Mouse (Mus musculus) midbrain, embryonic 16.5 days (tissue): ENCODE measurements around the gene Chic1. TPM values are rescaled to one million over a fixed set of nuclear protein-coding genes. Genes with fewer than 3 reads are reported as not detected.

Experiments
- ATAC-seq: fragments of 200-750 bp; cut with Nextera tagmentation; 2 replicates; pipeline ENCODE4 v1.8.0; 2017; ENCODE audit warnings: moderate TSS enrichment
- H3K27ac ChIP-seq: fragments of 300-500 bp; sonication (generic); 2 replicates; pipeline ENCODE4 v1.5.1; 2014; ENCODE audit warnings: mild to moderate bottlenecking, low read length, mixed read lengths
- H3K27me3 ChIP-seq: fragments of 300-500 bp; sonication (generic); 2 replicates; pipeline ENCODE4 v1.6.1; 2014; ENCODE audit warnings: low read depth, low read length, mixed read lengths; ENCODE audit not compliant: control insufficient read depth, insufficient read depth
- H3K36me3 ChIP-seq: fragments of 300-500 bp; sonication (generic); 2 replicates; pipeline ENCODE4 v1.6.1; 2014; ENCODE audit warnings: mild to moderate bottlenecking, low read length, moderate library complexity, mixed read lengths; ENCODE audit not compliant: control insufficient read depth, insufficient read depth
- H3K4me1 ChIP-seq: fragments of 300-500 bp; sonication (generic); 2 replicates; pipeline ENCODE4 v1.6.1; 2014; ENCODE audit warnings: mild to moderate bottlenecking, low read length, mixed read lengths; ENCODE audit not compliant: control insufficient read depth, insufficient read depth
- H3K4me2 ChIP-seq: fragments of 300-500 bp; sonication (generic); 2 replicates; pipeline ENCODE4 v1.6.1; 2014; ENCODE audit warnings: mild to moderate bottlenecking, low read length, mixed read lengths
- H3K4me3 ChIP-seq: fragments of 300-500 bp; sonication (generic); 2 replicates; pipeline ENCODE4 v1.5.1; 2014; ENCODE audit warnings: low read depth, mild to moderate bottlenecking, low read length, moderate library complexity, mixed read lengths
- H3K9ac ChIP-seq: fragments of 300-500 bp; sonication (generic); 2 replicates; pipeline ENCODE4 v1.6.1; 2014; ENCODE audit warnings: low read depth, low read length, mixed read lengths
- H3K9me3 ChIP-seq: fragments of 300-500 bp; sonication (generic); replicated peaks from 2 replicates; pipeline ENCODE4 v1.6.1; 2014; ENCODE audit warnings: mild to moderate bottlenecking, low read length, mixed read lengths; ENCODE audit not compliant: control insufficient read depth, poor library complexity, severe bottlenecking
- WGBS: fragments of 180-500 bp; shearing (Covaris S2); extraction: QIAGEN DNeasy Blood & Tissue Kit; methylation state at CpG from one replicate; pipeline ENCODE4 v1.1.7; 2014; 5-methylcytosine and 5-hydroxymethylcytosine counted together
- polyA plus RNA-seq: library from polyadenylated mRNA; unstranded; fragments of >200 nt; fragmentation: Nextera tagmentation; extraction: Ambion mirVana; gene quantifications from 2 replicates; pipeline ENCODE4 v1.2.1, GENCODE M21; 2015

The Chic1 gene
- 8.1 and 8.3 TPM in 2 replicates for polyA plus RNA-seq

GRCm38 (mm10) chrX:103356287-103356686, at the start of gene Chic1:
Gene Chic1 (plus strand): TSS chrX:103356476.
- Histone ChIP-seq H3K4me3 (peak within 1 kb of the TSS; percentile 57), H3K9me3 (no peaks in the 10 kb centered on the region), H3K4me1 (peaks cover 2% of the 10 kb centered on the region; the same call in 1 of the 2 replicates), H3K9ac (peak within 1 kb of the TSS; percentile 73), H3K36me3 (0 out of 2 replicates have a peak, but pooled peaks cover 2% of the 10 kb centered on the region), H3K4me2 (peak within 1 kb of the TSS; percentile 48), H3K27me3 (peaks cover 15% of the 10 kb centered on the region), H3K27ac (peak within 1 kb of the TSS; percentile 77)
- WGBS: 14% methylated on average over 32 of the region's 34 CpGs
- peak; percentile 97 for ATAC-seq

GRCm38 (mm10) chrX:103308262-103308661, 48.0 kb upstream of the Chic1 start:
- 83% methylated on average over 1 of the region's 1 CpGs for WGBS
- ATAC-seq: no peak
- H3K27me3 ChIP-seq: peaks cover 18% of the 10 kb centered on the region
- H3K9me3 ChIP-seq: no peaks in the 10 kb centered on the region
- no peak overlapping the region for H3K27ac ChIP-seq
- H3K4me1 ChIP-seq: no peaks in the 10 kb centered on the region
- no peak overlapping the region for H3K4me2 ChIP-seq
- H3K36me3 ChIP-seq: no peaks in the 10 kb centered on the region
- no peak overlapping the region for H3K9ac ChIP-seq
- no peak overlapping the region for H3K4me3 ChIP-seq

GRCm38 (mm10) chrX:103311723-103312122, 44.6 kb upstream of the Chic1 start:
- peaks cover 16% of the 10 kb centered on the region for H3K27me3 ChIP-seq
- H3K4me2 ChIP-seq: no peak overlapping the region
- ATAC-seq: no peak
- no peak overlapping the region for H3K27ac ChIP-seq
- H3K4me1 ChIP-seq: no peaks in the 10 kb centered on the region
- H3K9ac ChIP-seq: no peak overlapping the region
- WGBS: 92% methylated on average over 3 of the region's 3 CpGs
- no peak overlapping the region for H3K4me3 ChIP-seq
- no peaks in the 10 kb centered on the region for H3K36me3 ChIP-seq
- H3K9me3 ChIP-seq: no peaks in the 10 kb centered on the region

- H3K9ac ChIP-seq: no peak overlapping the region
- H3K36me3 ChIP-seq: no peaks in the 10 kb centered on the region
- H3K4me2 ChIP-seq: no peak overlapping the region
- 85% methylated on average over 6 of the region's 6 CpGs for WGBS
- no peaks in the 10 kb centered on the region for H3K9me3 ChIP-seq
- H3K4me1 ChIP-seq: no peaks in the 10 kb centered on the region
- no peak for ATAC-seq
- no peak overlapping the region for H3K4me3 ChIP-seq
- H3K27me3 ChIP-seq: peaks cover 24% of the 10 kb centered on the region
- H3K27ac ChIP-seq: no peak overlapping the region
Measured at GRCm38 (mm10) chrX:103314146-103314545, 42.1 kb upstream of the Chic1 start.

GRCm38 (mm10) chrX:103321146-103321545, 35.1 kb upstream of the Chic1 start, which contains the start of gene Cdx4:
Gene Cdx4 (plus strand): TSS chrX:103321398.
- Histone ChIP-seq H3K9me3 (no peaks in the 10 kb centered on the region), H3K4me3 (peak within 1 kb of the TSS; percentile 21), H3K9ac (no peak within 1 kb of the TSS), H3K4me1 (no peaks in the 10 kb centered on the region), H3K27me3 (peaks cover 51% of the 10 kb centered on the region), H3K27ac (no peak within 1 kb of the TSS), H3K4me2 (peak within 1 kb of the TSS; percentile 38), H3K36me3 (no peaks in the 10 kb centered on the region)
- 10% methylated on average over 13 of the region's 13 CpGs for WGBS
- ATAC-seq: no peak

GRCm38 (mm10) chrX:103325900-103326299, 30.4 kb upstream of the Chic1 start:
- no peaks in the 10 kb centered on the region for H3K36me3 ChIP-seq
- 82% methylated on average over 3 of the region's 3 CpGs for WGBS
- H3K4me1 ChIP-seq: no peaks in the 10 kb centered on the region
- ATAC-seq: no peak
- H3K4me2 ChIP-seq: no peak overlapping the region
- H3K9me3 ChIP-seq: no peaks in the 10 kb centered on the region
- no peak overlapping the region for H3K9ac ChIP-seq
- no peak overlapping the region for H3K4me3 ChIP-seq
- H3K27ac ChIP-seq: no peak overlapping the region
- peaks cover 41% of the 10 kb centered on the region for H3K27me3 ChIP-seq

GRCm38 (mm10) chrX:103329386-103329785, 26.9 kb upstream of the Chic1 start:
- H3K4me3 ChIP-seq: no peak overlapping the region
- WGBS: 68% methylated on average over 8 of the region's 8 CpGs

GRCm38 (mm10) chrX:103331125-103331858, 25.0 kb upstream of the Chic1 start:
- Histone ChIP-seq H3K27ac (no peak overlapping the region), H3K4me3 (no peak overlapping the region), H3K4me1 (no peaks in the 10 kb centered on the region), H3K9ac (no peak overlapping the region), H3K36me3 (no peaks in the 10 kb centered on the region), H3K4me2 (no peak overlapping the region), H3K27me3 (peaks cover 10% of the 10 kb centered on the region), H3K9me3 (no peaks in the 10 kb centered on the region)
- no peak for ATAC-seq
- 82% methylated on average over 5 of the region's 5 CpGs for WGBS

More at GRCm38 (mm10) chrX:103329386-103329785, 26.9 kb upstream of the Chic1 start:
- Histone ChIP-seq H3K27me3 (peaks cover 16% of the 10 kb centered on the region), H3K9me3 (no peaks in the 10 kb centered on the region), H3K4me1 (no peaks in the 10 kb centered on the region), H3K36me3 (no peaks in the 10 kb centered on the region), H3K9ac (no peak overlapping the region), H3K27ac (no peak overlapping the region), H3K4me2 (no peak overlapping the region)
- ATAC-seq: no peak

GRCm38 (mm10) chrX:103341369-103342113, 14.7 kb upstream of the Chic1 start:
- Histone ChIP-seq H3K36me3 (no peaks in the 10 kb centered on the region), H3K4me2 (no peak overlapping the region), H3K27me3 (peaks cover 11% of the 10 kb centered on the region), H3K27ac (no peak overlapping the region), H3K9ac (no peak overlapping the region), H3K4me3 (no peak overlapping the region), H3K4me1 (no peaks in the 10 kb centered on the region), H3K9me3 (no peaks in the 10 kb centered on the region)
- ATAC-seq: no peak
- WGBS: 54% methylated on average over 3 of the region's 3 CpGs
